Mouse (Mus musculus) bone marrow, adult 2 months (tissue): ENCODE results near the gene Nf1.

Source experiments
- CTCF ChIP-seq: fragments of 200-500 bp; IDR thresholded peaks from 2 replicates; pipeline ENCODE4 v1.5.1; 2011; ENCODE audit warnings: low read length, control low read depth; ENCODE audit not compliant: control insufficient read depth, insufficient read depth
- POLR2A ChIP-seq: fragments of 200-500 bp; IDR thresholded peaks from 2 replicates; pipeline ENCODE4 v1.6.1; 2011; ENCODE audit warnings: low read depth, mild to moderate bottlenecking, control low read depth, low read length, borderline replicate concordance; ENCODE audit not compliant: control insufficient read depth

- TF ChIP-seq CTCF (no peak), POLR2A (no peak)
Observed at GRCm38 (mm10) chr11:79527739-79528384, 188.4 kb downstream of the Nf1 start.
